Mouse (Mus musculus): ENCODE data around the gene Fam19a2.

- TF ChIP-seq CTCF (IDR thresholded peaks at IDR 0.05; ENCODE audit: low read depth) (no peak), EP300 (IDR thresholded peaks at IDR 0.05; ENCODE audit: low read depth) (no peak)
Measured at GRCm38 (mm10) chr10:123572342-123573070, 308.7 kb downstream of the Fam19a2 start.
